Mouse (Mus musculus) left cerebral cortex, postnatal 36 days (tissue): ENCODE measurements around the gene Aspa. TPM values are rescaled to one million over a fixed set of nuclear protein-coding genes. Genes with fewer than 3 reads are reported as not detected.

Source experiments
- DNase-seq, 2 experiments: peaks; one replicate each; pipeline ENCODE4 v3.0.0; 2021 to 2022; ENCODE audit warnings: low spot score in 2 of 2, mixed read lengths in 1 of 2
- intact Hi-C: fragments of 180-260 bp; cut with DNase I; formaldehyde crosslinking; loops from one replicate; pipeline ENCODE4 v1.15.1; 2025
- total RNA-seq, 2 experiments: library from RNA; stranded (reverse); gene quantifications; 2 replicates each; pipeline ENCODE4 v1.2.3; 2021

Gene Aspa
- total RNA-seq, 2 experiments from 2014 or later, result 12.0 to 17.3 TPM

GRCm38 (mm10) chr11:73261385-73261784 lies 68.0 kb downstream of the Aspa start:
- intact Hi-C loops, result no loop called here
- DNase-seq, result no peak

GRCm38 (mm10) chr11:73260457-73260856 lies 68.9 kb downstream of the Aspa start:
- intact Hi-C loops, result no loop called here
- no peak for DNase-seq

DNA sequence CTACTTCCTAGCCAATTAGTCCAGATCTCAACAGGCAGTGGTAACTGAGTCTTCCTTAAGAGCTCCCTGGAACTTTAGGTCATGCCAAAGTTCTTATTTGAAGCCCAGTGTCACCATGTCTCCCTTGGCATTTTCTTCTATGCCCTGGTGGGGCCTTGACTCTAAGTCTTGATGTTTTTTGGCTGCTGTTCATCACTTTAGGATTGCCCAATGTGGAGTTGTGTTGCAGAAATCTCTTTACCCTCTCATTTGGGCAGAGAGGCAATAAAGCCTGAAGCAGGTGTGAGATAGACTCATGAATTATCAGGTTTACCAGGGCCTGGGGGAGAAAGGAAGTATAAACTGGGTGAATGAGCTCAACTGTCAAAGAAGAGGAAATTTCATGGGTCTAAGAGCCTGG lies 70.7 kb downstream of the Aspa start:
- DNase-seq, result no peak
- intact Hi-C loops, result no loop called here

DNA sequence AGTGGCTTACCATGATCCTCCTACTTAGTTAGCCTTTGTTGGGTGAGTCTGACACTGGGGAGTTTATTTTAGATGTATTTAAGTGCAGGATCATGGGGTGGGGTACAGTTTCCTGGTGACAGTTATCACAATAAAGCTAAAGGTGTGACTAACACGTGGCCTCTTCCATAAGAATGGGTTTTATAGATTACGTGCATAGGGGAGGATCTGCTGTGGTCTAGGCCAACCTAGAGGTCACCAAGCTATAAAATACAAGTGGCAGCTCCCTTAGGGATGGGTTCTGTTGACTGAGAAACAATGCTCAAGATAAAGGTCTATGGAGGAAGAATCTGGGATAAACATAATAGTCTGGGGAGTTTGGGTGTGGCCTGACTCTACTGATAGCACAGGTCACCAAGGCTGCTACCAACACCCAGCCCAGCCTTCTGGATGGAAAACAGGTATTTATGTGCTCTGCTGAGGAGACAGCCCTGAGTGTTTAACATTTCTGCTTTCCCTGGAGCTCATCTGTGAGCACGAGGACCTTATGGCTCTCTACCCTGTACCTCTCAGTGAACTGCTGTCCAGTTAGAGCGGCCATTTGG lies 71.9 kb downstream of the Aspa start:
- intact Hi-C loops, result no loop called here
- no peak for DNase-seq

Other genes starting within 250 kb of the Aspa start
- under 1 TPM; 0.14 to 0.17 TPM for gene Itgae, start 239.0 kb downstream of the Aspa start, total RNA-seq
- under 1 TPM; 0.18 to 0.25 TPM for gene Haspin, start 191.3 kb downstream of the Aspa start, total RNA-seq
- under 1 TPM; 0.54 to 0.72 TPM for gene P2rx5, start 169.2 kb downstream of the Aspa start, total RNA-seq
- 10 to 100 TPM; 54.4 to 58.8 TPM for gene Emc6, start 152.6 kb downstream of the Aspa start, total RNA-seq
- gene Tax1bp3, start 152.5 kb downstream of the Aspa start, total RNA-seq, result 1 to 10 TPM; 6.9 to 9.3 TPM
- gene Ctns, start 130.6 kb downstream of the Aspa start, total RNA-seq, result 10 to 100 TPM; 15.4 to 24.9 TPM
- 1 to 10 TPM; 3.1 TPM for gene Shpk, start 130.1 kb downstream of the Aspa start, total RNA-seq
- not detected for gene Trpv1, start 95.3 kb downstream of the Aspa start, total RNA-seq
- under 1 TPM; 0.35 to 0.39 TPM for gene Trpv3, start 62.2 kb downstream of the Aspa start, total RNA-seq
- not detected for gene Gm49340, start 145 bp upstream of the Aspa start, total RNA-seq
- gene Spata22, start 145 bp upstream of the Aspa start, total RNA-seq, result not detected
- not detected for gene Olfr20, start 21.2 kb upstream of the Aspa start, total RNA-seq
- gene Olfr376, start 41.6 kb upstream of the Aspa start, total RNA-seq, result not detected
- not detected for gene Olfr1, start 70.0 kb upstream of the Aspa start, total RNA-seq
- gene Olfr378, start 98.9 kb upstream of the Aspa start, total RNA-seq, result not detected
- not detected for gene Olfr380, start 127.9 kb upstream of the Aspa start, total RNA-seq
- gene Olfr381, start 162.0 kb upstream of the Aspa start, total RNA-seq, result not detected
- gene Olfr382, start 187.6 kb upstream of the Aspa start, total RNA-seq, result not detected